Mouse (Mus musculus): ENCODE measurements at regions not wholly inside any gene's neighbourhood (a gene's known extent, or its start where the extent isn't known, plus 50 kb on each side); places are given as distances from the start of the nearest gene placed in this dataset.

GRCm38 (mm10) chr2:149725932-149726331 is 103.1 kb upstream of the Syndig1 start:
- no peak for DNase-seq (ENCODE audit: low spot score)

DNA sequence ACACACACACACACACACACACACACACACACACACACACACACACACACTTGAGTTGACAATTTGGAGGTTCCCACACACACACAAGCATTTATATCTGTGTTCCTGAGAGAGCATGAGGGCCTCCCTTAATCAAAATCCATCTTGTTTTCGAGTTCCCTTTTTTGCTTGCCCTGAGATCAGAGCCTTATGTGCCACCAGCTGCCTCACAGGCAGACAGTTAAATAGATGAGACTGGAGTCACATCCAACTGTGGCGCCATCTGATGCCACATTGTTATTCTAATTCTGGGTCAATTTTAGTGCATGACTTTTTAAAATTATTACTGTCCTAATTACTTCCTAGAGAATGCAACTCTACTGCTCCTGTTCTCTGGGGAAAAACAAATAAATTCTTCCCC is 91.2 kb upstream of the Syndig1 start:
- DNase-seq (ENCODE audit: low spot score), result no peak

DNA sequence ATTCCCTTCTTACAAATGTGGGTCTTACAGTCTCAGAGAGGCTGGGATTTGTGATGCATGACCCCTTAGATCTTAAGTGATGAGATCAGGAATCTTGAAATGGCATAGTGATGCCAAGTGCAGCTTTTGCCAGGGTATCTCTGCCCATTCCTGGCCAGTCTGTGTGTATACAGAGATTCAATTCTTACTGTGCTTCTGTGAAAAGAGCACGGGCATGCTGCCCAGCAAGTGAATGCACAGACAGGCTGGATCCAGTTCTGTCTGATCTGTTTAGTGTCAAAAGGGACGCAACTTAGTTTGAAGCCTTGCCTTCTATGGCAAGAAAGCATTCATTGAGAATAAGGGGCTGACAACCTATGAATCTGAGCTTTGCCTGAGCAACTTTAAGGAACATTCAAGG is 89.1 kb upstream of the Syndig1 start:
- no peak for DNase-seq (ENCODE audit: low spot score)

GRCm38 (mm10) chr2:149742661-149743060 is 86.3 kb upstream of the Syndig1 start:
- DNase-seq (ENCODE audit: low spot score), result no peak

- no peak for DNase-seq (ENCODE audit: low spot score)
Measured at GRCm38 (mm10) chr2:149748240-149748822, 80.7 kb upstream of the Syndig1 start.

GRCm38 (mm10) chr2:149759151-149759550 is 69.9 kb upstream of the Syndig1 start:
- no peak for DNase-seq (ENCODE audit: low spot score)

GRCm38 (mm10) chr2:149763864-149764263 is 65.1 kb upstream of the Syndig1 start:
- DNase-seq (ENCODE audit: low spot score), result no peak

GRCm38 (mm10) chr2:149768027-149768426 is 61.0 kb upstream of the Syndig1 start:
- no peak for DNase-seq (ENCODE audit: low spot score)

- DNase-seq (ENCODE audit: low spot score), result no peak
Measured at GRCm38 (mm10) chr2:149768551-149768950, 60.5 kb upstream of the Syndig1 start.

DNA sequence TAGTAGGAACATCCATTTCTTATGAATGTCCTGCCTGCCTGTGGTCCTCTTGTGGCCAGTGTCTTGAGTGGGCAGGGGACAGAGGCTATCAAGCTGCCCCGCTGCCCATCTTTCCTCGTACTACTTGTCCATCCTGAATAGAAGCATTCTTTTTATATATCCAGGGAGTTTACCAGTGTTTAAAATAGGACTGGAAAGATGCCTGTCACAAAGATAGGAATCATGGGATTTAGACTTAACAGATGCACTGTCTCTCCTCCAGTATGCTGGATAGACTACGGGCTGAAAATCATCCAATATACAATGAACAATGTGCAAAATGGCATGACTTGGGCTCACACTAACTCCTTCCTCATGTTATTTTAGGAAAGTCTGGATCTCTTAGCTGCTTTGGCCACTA is 51.7 kb upstream of the Syndig1 start:
- no peak for DNase-seq (ENCODE audit: low spot score)

Data from embryo, embryonic 10 days (tissue).